Mouse (Mus musculus): Measurements from ENCODE around the gene Prkg1. TPM values are rescaled to one million over a fixed set of nuclear protein-coding genes. Genes with fewer than 3 reads are reported as not detected.

The Prkg1 gene
- polyA plus RNA-seq, 1 experiment from 2014 or later: 21.1 TPM

- no peak overlapping the region for H3K4me3 ChIP-seq (ENCODE audit: low read depth, low read length)
- H3K9me3 ChIP-seq (ENCODE audit: control insufficient read depth, low read depth, low read length): no peaks in the 10 kb centered on the region
- no peak overlapping the region for H3K9ac ChIP-seq (replicated peaks; ENCODE audit: low read depth, low read length)
- ATAC-seq (ENCODE audit: insufficient number of reproducible peaks, insufficient read depth, low FRiP score, low read depth): no peak
- WGBS: 82% methylated on average over 8 of the region's 8 CpGs
- no peaks in the 10 kb centered on the region for H3K27me3 ChIP-seq (ENCODE audit: control insufficient read depth, insufficient read depth, low read length)
- no peak overlapping the region for H3K27ac ChIP-seq (ENCODE audit: low read length)
- no peaks in the 10 kb centered on the region for H3K36me3 ChIP-seq (ENCODE audit: control insufficient read depth, insufficient read depth, low read length)
- no peak overlapping the region for H3K4me2 ChIP-seq (replicated peaks; ENCODE audit: low read depth, low read length)
- no peaks in the 10 kb centered on the region for H3K4me1 ChIP-seq (ENCODE audit: control insufficient read depth, insufficient read depth, low read length)
Measured at GRCm38 (mm10) chr19:31177279-31177922, 587.4 kb downstream of the Prkg1 start.

- Histone ChIP-seq H3K36me3 (ENCODE audit: control insufficient read depth, insufficient read depth, low read length) (no peaks in the 10 kb centered on the region), H3K9ac (replicated peaks; ENCODE audit: low read depth, low read length) (no peak overlapping the region), H3K4me2 (replicated peaks; ENCODE audit: low read depth, low read length) (no peak overlapping the region), H3K27ac (ENCODE audit: low read length) (no peak overlapping the region), H3K27me3 (ENCODE audit: control insufficient read depth, insufficient read depth, low read length) (no peaks in the 10 kb centered on the region), H3K4me3 (ENCODE audit: low read depth, low read length) (no peak overlapping the region), H3K9me3 (ENCODE audit: control insufficient read depth, low read depth, low read length) (no peaks in the 10 kb centered on the region), H3K4me1 (ENCODE audit: control insufficient read depth, insufficient read depth, low read length) (no peaks in the 10 kb centered on the region)
- no peak for ATAC-seq (ENCODE audit: insufficient number of reproducible peaks, insufficient read depth, low FRiP score, low read depth)
- WGBS: 44% methylated on average over 1 of the region's 1 CpGs
Measured at GRCm38 (mm10) chr19:31170985-31171384, 593.8 kb downstream of the Prkg1 start.

GRCm38 (mm10) chr19:31158944-31159460 lies 605.8 kb downstream of the Prkg1 start:
- no peak overlapping the region for H3K4me3 ChIP-seq (ENCODE audit: low read depth, low read length)
- H3K9me3 ChIP-seq (ENCODE audit: control insufficient read depth, low read depth, low read length): no peaks in the 10 kb centered on the region
- H3K27me3 ChIP-seq (ENCODE audit: control insufficient read depth, insufficient read depth, low read length): no peaks in the 10 kb centered on the region
- no peaks in the 10 kb centered on the region for H3K4me1 ChIP-seq (ENCODE audit: control insufficient read depth, insufficient read depth, low read length)
- no peaks in the 10 kb centered on the region for H3K36me3 ChIP-seq (ENCODE audit: control insufficient read depth, insufficient read depth, low read length)
- no peak for ATAC-seq (ENCODE audit: insufficient number of reproducible peaks, insufficient read depth, low FRiP score, low read depth)
- H3K4me2 ChIP-seq (replicated peaks; ENCODE audit: low read depth, low read length): no peak overlapping the region
- WGBS: 65% methylated on average over 6 of the region's 6 CpGs
- H3K9ac ChIP-seq (replicated peaks; ENCODE audit: low read depth, low read length): no peak overlapping the region
- no peak overlapping the region for H3K27ac ChIP-seq (ENCODE audit: low read length)

GRCm38 (mm10) chr19:31153399-31153798 lies 611.4 kb downstream of the Prkg1 start:
- H3K36me3 ChIP-seq (ENCODE audit: control insufficient read depth, insufficient read depth, low read length): no peaks in the 10 kb centered on the region
- H3K9me3 ChIP-seq (ENCODE audit: control insufficient read depth, low read depth, low read length): no peaks in the 10 kb centered on the region
- ATAC-seq (ENCODE audit: insufficient number of reproducible peaks, insufficient read depth, low FRiP score, low read depth): no peak
- no peaks in the 10 kb centered on the region for H3K4me1 ChIP-seq (ENCODE audit: control insufficient read depth, insufficient read depth, low read length)
- H3K9ac ChIP-seq (replicated peaks; ENCODE audit: low read depth, low read length): no peak overlapping the region
- no peaks in the 10 kb centered on the region for H3K27me3 ChIP-seq (ENCODE audit: control insufficient read depth, insufficient read depth, low read length)
- no peak overlapping the region for H3K27ac ChIP-seq (ENCODE audit: low read length)
- no peak overlapping the region for H3K4me2 ChIP-seq (replicated peaks; ENCODE audit: low read depth, low read length)
- H3K4me3 ChIP-seq (ENCODE audit: low read depth, low read length): no peak overlapping the region
- WGBS: 27% methylated on average over 5 of the region's 5 CpGs

GRCm38 (mm10) chr19:31149902-31150301 lies 614.9 kb downstream of the Prkg1 start:
- Histone ChIP-seq H3K27ac (ENCODE audit: low read length) (no peak overlapping the region), H3K9me3 (ENCODE audit: control insufficient read depth, low read depth, low read length) (no peaks in the 10 kb centered on the region), H3K27me3 (ENCODE audit: control insufficient read depth, insufficient read depth, low read length) (no peaks in the 10 kb centered on the region), H3K4me3 (ENCODE audit: low read depth, low read length) (no peak overlapping the region), H3K4me2 (replicated peaks; ENCODE audit: low read depth, low read length) (no peak overlapping the region), H3K36me3 (ENCODE audit: control insufficient read depth, insufficient read depth, low read length) (no peaks in the 10 kb centered on the region), H3K9ac (replicated peaks; ENCODE audit: low read depth, low read length) (no peak overlapping the region), H3K4me1 (ENCODE audit: control insufficient read depth, insufficient read depth, low read length) (no peaks in the 10 kb centered on the region)
- 94% methylated on average over 2 of the region's 2 CpGs for WGBS
- no peak for ATAC-seq (ENCODE audit: insufficient number of reproducible peaks, insufficient read depth, low FRiP score, low read depth)

- no peak for ATAC-seq (ENCODE audit: insufficient number of reproducible peaks, insufficient read depth, low FRiP score, low read depth)
- 88% methylated on average over 2 of the region's 2 CpGs for WGBS
- no peaks in the 10 kb centered on the region for H3K36me3 ChIP-seq (ENCODE audit: control insufficient read depth, insufficient read depth, low read length)
Measured at GRCm38 (mm10) chr19:31147457-31147856, 617.4 kb downstream of the Prkg1 start.

GRCm38 (mm10) chr19:31146156-31146555 lies 618.7 kb downstream of the Prkg1 start:
- Histone ChIP-seq H3K4me2 (replicated peaks; ENCODE audit: low read depth, low read length) (no peak overlapping the region), H3K4me1 (ENCODE audit: control insufficient read depth, insufficient read depth, low read length) (no peaks in the 10 kb centered on the region), H3K27ac (ENCODE audit: low read length) (no peak overlapping the region), H3K9ac (replicated peaks; ENCODE audit: low read depth, low read length) (no peak overlapping the region), H3K27me3 (ENCODE audit: control insufficient read depth, insufficient read depth, low read length) (no peaks in the 10 kb centered on the region), H3K4me3 (ENCODE audit: low read depth, low read length) (no peak overlapping the region), H3K36me3 (ENCODE audit: control insufficient read depth, insufficient read depth, low read length) (no peaks in the 10 kb centered on the region), H3K9me3 (ENCODE audit: control insufficient read depth, low read depth, low read length) (no peaks in the 10 kb centered on the region)
- no peak for ATAC-seq (ENCODE audit: insufficient number of reproducible peaks, insufficient read depth, low FRiP score, low read depth)
- 64% methylated on average over 3 of the region's 3 CpGs for WGBS

More at GRCm38 (mm10) chr19:31147457-31147856, 617.4 kb downstream of the Prkg1 start:
- no peaks in the 10 kb centered on the region for H3K27me3 ChIP-seq (ENCODE audit: control insufficient read depth, insufficient read depth, low read length)
- no peak overlapping the region for H3K4me3 ChIP-seq (ENCODE audit: low read depth, low read length)
- no peaks in the 10 kb centered on the region for H3K9me3 ChIP-seq (ENCODE audit: control insufficient read depth, low read depth, low read length)
- H3K27ac ChIP-seq (ENCODE audit: low read length): no peak overlapping the region
- H3K9ac ChIP-seq (replicated peaks; ENCODE audit: low read depth, low read length): no peak overlapping the region
- H3K4me1 ChIP-seq (ENCODE audit: control insufficient read depth, insufficient read depth, low read length): no peaks in the 10 kb centered on the region
- no peak overlapping the region for H3K4me2 ChIP-seq (replicated peaks; ENCODE audit: low read depth, low read length)

GRCm38 (mm10) chr19:31141905-31142304 lies 622.9 kb downstream of the Prkg1 start:
- no peaks in the 10 kb centered on the region for H3K4me1 ChIP-seq (ENCODE audit: control insufficient read depth, insufficient read depth, low read length)
- H3K4me2 ChIP-seq (replicated peaks; ENCODE audit: low read depth, low read length): no peak overlapping the region
- no peak overlapping the region for H3K27ac ChIP-seq (ENCODE audit: low read length)
- H3K27me3 ChIP-seq (ENCODE audit: control insufficient read depth, insufficient read depth, low read length): no peaks in the 10 kb centered on the region
- no peak overlapping the region for H3K9ac ChIP-seq (replicated peaks; ENCODE audit: low read depth, low read length)
- no peaks in the 10 kb centered on the region for H3K9me3 ChIP-seq (ENCODE audit: control insufficient read depth, low read depth, low read length)
- H3K36me3 ChIP-seq (ENCODE audit: control insufficient read depth, insufficient read depth, low read length): no peaks in the 10 kb centered on the region
- no peak for ATAC-seq (ENCODE audit: insufficient number of reproducible peaks, insufficient read depth, low FRiP score, low read depth)
- WGBS: 84% methylated on average over 7 of the region's 7 CpGs
- no peak overlapping the region for H3K4me3 ChIP-seq (ENCODE audit: low read depth, low read length)

- no peaks in the 10 kb centered on the region for H3K9me3 ChIP-seq (ENCODE audit: control insufficient read depth, low read depth, low read length)
- peaks cover 5% of the 10 kb centered on the region; the same call in 1 of the 2 replicates for H3K4me1 ChIP-seq (ENCODE audit: control insufficient read depth, insufficient read depth, low read length)
- WGBS: 35% methylated on average over 2 of the region's 2 CpGs
- H3K27ac ChIP-seq (ENCODE audit: low read length): no peak overlapping the region
- no peak overlapping the region for H3K4me2 ChIP-seq (replicated peaks; ENCODE audit: low read depth, low read length)
- H3K4me3 ChIP-seq (ENCODE audit: low read depth, low read length): no peak overlapping the region
- no peak overlapping the region for H3K9ac ChIP-seq (replicated peaks; ENCODE audit: low read depth, low read length)
- H3K27me3 ChIP-seq (ENCODE audit: control insufficient read depth, insufficient read depth, low read length): no peaks in the 10 kb centered on the region
- H3K36me3 ChIP-seq (ENCODE audit: control insufficient read depth, insufficient read depth, low read length): no peaks in the 10 kb centered on the region
- ATAC-seq (ENCODE audit: insufficient number of reproducible peaks, insufficient read depth, low FRiP score, low read depth): no peak
Measured at GRCm38 (mm10) chr19:31136316-31136715, 628.5 kb downstream of the Prkg1 start.

All from stomach, embryonic 14.5 days (tissue).